In genomic region chr10:79924998-79925784, GRCm38 (mm10) we compare ENCODE assay signal across 8 mouse cellular contexts. TPM values are rescaled to one million over a fixed set of nuclear protein-coding genes. Genes with fewer than 3 reads are reported as not detected.
A peak's percentile ranks its signal among the peaks of the same experiment; 100 is the strongest.
DNase-seq lines count a peak whose midpoint lies in the region; ATAC-seq lines count a peak whose summit lies in the region.

No protein-coding gene starts in this region.

- peak; percentile 39; the same call in 1 of the 2 replicates for ATAC-seq in megakaryocyte-erythroid progenitor cell, adult 5-6 weeks (replicated peaks; ENCODE audit: low FRiP score, low TSS enrichment, poor library complexity, severe bottlenecking)

- intact Hi-C loops in left cerebral cortex, postnatal 14 days (cut with DNase I) = loop anchor here (1.0 to 2.0 kb wide), 4 partner anchors 30 to 91 kb away; no protein-coding TSS in a partner anchor

- peak; percentile 72 for DNase-seq in WW6 (ENCODE audit: low read depth, low spot score)
- peak; percentile 90 to 99 for DNase-seq in cerebellum, postnatal 4 days (ENCODE audit: low spot score in 2 of 2)
- DNase-seq in gastrocnemius, postnatal 10 days = peak; percentile 93
- DNase-seq in induced T-regulatory cell, adult 2 months (ENCODE audit: low read depth) = peak; percentile 95
- peak; percentile 96 to 97 for DNase-seq in left cerebral cortex, postnatal 14 days (ENCODE audit: low spot score in 2 of 2)
- peak; percentile 96 for DNase-seq in right cerebral cortex, postnatal 14 days
- peak; percentile 91 to 93 for DNase-seq in urinary bladder, postnatal 36 days (ENCODE audit: low spot score in 2 of 2)

RNA-seq across cellular contexts. Expression of gene Arid3a, which starts 1.7 kb away (rescaled TPM):
- 1 to 10 TPM; 2.6 to 4.1 TPM for total RNA-seq in gastrocnemius, postnatal 10 days (2021)
- total RNA-seq in left cerebral cortex, postnatal 14 days (2021) = 1 to 10 TPM; 5.4 to 7.0 TPM
- total RNA-seq in megakaryocyte-erythroid progenitor cell, adult 5-6 weeks (2014; fragmentation: Nextera tagmentation) = 4.4 and 5.9 TPM in 2 replicates
- total RNA-seq in megakaryocyte-erythroid progenitor cell, adult 5-6 weeks (2017) = 5.4 and 6.0 TPM in 2 replicates

RNA-seq across cellular contexts. Expression of gene R3hdm4, which starts 4.2 kb away (rescaled TPM):
- total RNA-seq in gastrocnemius, postnatal 10 days (2021) = 100 to 1,000 TPM; 101 to 108 TPM
- total RNA-seq in left cerebral cortex, postnatal 14 days (2021) = 100 to 1,000 TPM; 438 to 440 TPM
- total RNA-seq in megakaryocyte-erythroid progenitor cell, adult 5-6 weeks (2014; fragmentation: Nextera tagmentation) = 80.3 and 91.7 TPM in 2 replicates
- 35.5 and 38.9 TPM in 2 replicates for total RNA-seq in megakaryocyte-erythroid progenitor cell, adult 5-6 weeks (2017)

RNA-seq across cellular contexts. Expression of gene Kiss1r, which starts 8.4 kb away (rescaled TPM):
- total RNA-seq in gastrocnemius, postnatal 10 days (2021) = under 1 TPM; 0.23 to 0.59 TPM
- total RNA-seq in left cerebral cortex, postnatal 14 days (2021) = 1 to 10 TPM; 5.7 to 7.6 TPM
- 0.31 TPM in 1 of 2 replicates, not detected in the other for total RNA-seq in megakaryocyte-erythroid progenitor cell, adult 5-6 weeks (2014; fragmentation: Nextera tagmentation)
- total RNA-seq in megakaryocyte-erythroid progenitor cell, adult 5-6 weeks (2017) = 2.2 TPM in 1 of 2 replicates, not detected in the other

RNA-seq across cellular contexts. Expression of gene Gm26602, which starts 14.5 kb away (rescaled TPM):
- total RNA-seq in gastrocnemius, postnatal 10 days (2021) = not detected
- not detected for total RNA-seq in left cerebral cortex, postnatal 14 days (2021)
- not detected in 2 replicates for total RNA-seq in megakaryocyte-erythroid progenitor cell, adult 5-6 weeks (2014; fragmentation: Nextera tagmentation)
- total RNA-seq in megakaryocyte-erythroid progenitor cell, adult 5-6 weeks (2017) = not detected in 2 replicates

RNA-seq across cellular contexts. Expression of gene Med16, which starts 16.5 kb away (rescaled TPM):
- total RNA-seq in gastrocnemius, postnatal 10 days (2021) = 10 to 100 TPM; 39.6 to 43.8 TPM
- total RNA-seq in left cerebral cortex, postnatal 14 days (2021) = 10 to 100 TPM; 55.0 to 66.5 TPM
- total RNA-seq in megakaryocyte-erythroid progenitor cell, adult 5-6 weeks (2014; fragmentation: Nextera tagmentation) = 17.1 and 21.7 TPM in 2 replicates
- total RNA-seq in megakaryocyte-erythroid progenitor cell, adult 5-6 weeks (2017) = 9.7 and 9.8 TPM in 2 replicates

Comparison
In these comparisons a context has a peak if more than half of its experiments do, and no peak if none do; other contexts are left out.
1. Peak in every context shown above with its lines: DNase-seq and ATAC-seq.
2. RNA of gene R3hdm4, which starts 4.2 kb away (total RNA-seq): 438 to 440 TPM in left cerebral cortex, postnatal 14 days; 101 to 108 TPM in gastrocnemius, postnatal 10 days and 35.5 to 91.7 TPM in megakaryocyte-erythroid progenitor cell, adult 5-6 weeks; every median in the first group is over 4 times any median in the second.